Mouse (Mus musculus): ENCODE measurements around the gene Heatr9.
"Not testable (repeated sequence)": the region's sequence is repeated elsewhere in the genome, so short reads cannot be mapped to it uniquely, and the experiment has no call there.

Heatr9 gene

GRCm38 (mm10) chr11:83522075-83522474 lies at the start of gene Heatr9:
TSS of gene Heatr9 (minus strand) at chr11:83522175.
- no peak for DNase-seq (ENCODE audit: low read depth)

- DNase-seq (ENCODE audit: low read depth): no peak
Measured at GRCm38 (mm10) chr11:83570189-83570588, 48.2 kb upstream of the Heatr9 start.

GRCm38 (mm10) chr11:83569249-83569648 lies 47.3 kb upstream of the Heatr9 start:
- no peak for DNase-seq (ENCODE audit: low read depth)

- DNase-seq (ENCODE audit: low read depth): no peak
Measured at GRCm38 (mm10) chr11:83568786-83569185, 46.8 kb upstream of the Heatr9 start.

GRCm38 (mm10) chr11:83568061-83568460 lies 46.1 kb upstream of the Heatr9 start:
- no peak for DNase-seq (ENCODE audit: low read depth)

GRCm38 (mm10) chr11:83567311-83567710 lies 45.3 kb upstream of the Heatr9 start:
- DNase-seq (ENCODE audit: low read depth): no peak

- DNase-seq (ENCODE audit: low read depth): no peak
Measured at GRCm38 (mm10) chr11:83566617-83567016, 44.6 kb upstream of the Heatr9 start.

GRCm38 (mm10) chr11:83563754-83564153 lies 41.8 kb upstream of the Heatr9 start:
- DNase-seq (ENCODE audit: low read depth): no peak

GRCm38 (mm10) chr11:83562311-83562887 lies 40.4 kb upstream of the Heatr9 start:
- no peak for DNase-seq (ENCODE audit: low read depth)

- no peak for DNase-seq (ENCODE audit: low read depth)
Measured at GRCm38 (mm10) chr11:83560405-83560804, 38.4 kb upstream of the Heatr9 start.

GRCm38 (mm10) chr11:83557074-83557473 lies 35.1 kb upstream of the Heatr9 start:
- DNase-seq (ENCODE audit: low read depth): no peak

GRCm38 (mm10) chr11:83556085-83556781 lies 34.3 kb upstream of the Heatr9 start:
- DNase-seq (ENCODE audit: low read depth): peak; percentile 65

GRCm38 (mm10) chr11:83551668-83552067 lies 29.7 kb upstream of the Heatr9 start:
- DNase-seq (ENCODE audit: low read depth): no peak

- not testable (repeated sequence) for DNase-seq (ENCODE audit: low read depth)
Measured at GRCm38 (mm10) chr11:83551037-83551436, 29.1 kb upstream of the Heatr9 start.

GRCm38 (mm10) chr11:83550186-83550632 lies 28.2 kb upstream of the Heatr9 start:
- DNase-seq (ENCODE audit: low read depth): peak; percentile 44

- DNase-seq (ENCODE audit: low read depth): no peak
Measured at GRCm38 (mm10) chr11:83544214-83544613, 22.2 kb upstream of the Heatr9 start.

GRCm38 (mm10) chr11:83541415-83541814 lies 19.4 kb upstream of the Heatr9 start:
- no peak for DNase-seq (ENCODE audit: low read depth)

GRCm38 (mm10) chr11:83540931-83541330 lies 19.0 kb upstream of the Heatr9 start:
- DNase-seq (ENCODE audit: low read depth): no peak

- no peak for DNase-seq (ENCODE audit: low read depth)
Measured at GRCm38 (mm10) chr11:83538705-83539314, 16.8 kb upstream of the Heatr9 start.

- no peak for DNase-seq (ENCODE audit: low read depth)
Measured at GRCm38 (mm10) chr11:83536831-83537230, 14.9 kb upstream of the Heatr9 start.

GRCm38 (mm10) chr11:83534609-83535423 lies 12.8 kb upstream of the Heatr9 start:
- DNase-seq (ENCODE audit: low read depth): no peak

GRCm38 (mm10) chr11:83534143-83534542 lies 12.2 kb upstream of the Heatr9 start:
- DNase-seq (ENCODE audit: low read depth): no peak
